Mouse (Mus musculus): Measurements from ENCODE around the gene Pir. TPM values are rescaled to one million over a fixed set of nuclear protein-coding genes. Genes with fewer than 3 reads are reported as not detected.

Gene Pir
- polyA plus RNA-seq, 1 experiment, result not detected

- no peak for TF ChIP-seq POLR2A (IDR thresholded peaks at IDR 0.05; ENCODE audit: insufficient read depth, low read depth, low read length)
- no peak for TF ChIP-seq CTCF (IDR thresholded peaks at IDR 0.05; ENCODE audit: insufficient read depth, low read depth, low read length)
- no peak overlapping the region for H3K4me3 ChIP-seq (ENCODE audit: insufficient read depth, low read depth, low read length)
- H3K27ac ChIP-seq (ENCODE audit: insufficient read depth, low read depth, low read length), result no peak overlapping the region
- 52% methylated on average over 1 of the region's 1 CpGs for WGBS
- H3K4me1 ChIP-seq (ENCODE audit: control insufficient read depth, insufficient read depth, low read length), result peaks cover 4% of the 10 kb centered on the region; the same call in 1 of the 2 replicates
Observed at GRCm38 (mm10) chrX:164264861-164265260, 4.3 kb upstream of the Pir start.

DNA sequence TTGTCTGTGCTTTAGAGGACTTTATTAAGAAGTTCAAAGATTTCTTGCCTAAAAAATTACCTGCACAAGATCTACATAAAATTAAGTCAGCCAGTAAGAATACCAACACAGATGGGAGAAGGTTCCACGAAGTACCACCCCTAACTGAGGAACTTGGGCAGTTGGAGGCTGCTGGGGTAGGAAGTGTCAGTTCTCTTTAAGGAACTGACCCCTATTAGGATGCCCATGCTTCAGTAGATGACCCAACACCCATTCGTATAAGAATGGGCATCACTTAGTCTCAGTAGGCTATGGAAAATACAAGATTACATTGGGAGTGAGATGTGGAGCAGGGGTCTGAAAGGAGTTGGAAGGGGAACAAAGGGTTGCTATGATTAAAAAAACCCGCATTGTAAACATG is 1.4 kb downstream of the Pir start:
- Histone ChIP-seq H3K4me3 (ENCODE audit: insufficient read depth, low read depth, low read length) (no peak overlapping the region), H3K4me1 (ENCODE audit: control insufficient read depth, insufficient read depth, low read length) (peaks cover 4% of the 10 kb centered on the region; the same call in 1 of the 2 replicates), H3K27ac (ENCODE audit: insufficient read depth, low read depth, low read length) (no peak overlapping the region)
- 93% methylated on average over 3 of the region's 3 CpGs for WGBS
- TF ChIP-seq CTCF (IDR thresholded peaks at IDR 0.05; ENCODE audit: insufficient read depth, low read depth, low read length), result no peak
- TF ChIP-seq POLR2A (IDR thresholded peaks at IDR 0.05; ENCODE audit: insufficient read depth, low read depth, low read length), result no peak

DNA sequence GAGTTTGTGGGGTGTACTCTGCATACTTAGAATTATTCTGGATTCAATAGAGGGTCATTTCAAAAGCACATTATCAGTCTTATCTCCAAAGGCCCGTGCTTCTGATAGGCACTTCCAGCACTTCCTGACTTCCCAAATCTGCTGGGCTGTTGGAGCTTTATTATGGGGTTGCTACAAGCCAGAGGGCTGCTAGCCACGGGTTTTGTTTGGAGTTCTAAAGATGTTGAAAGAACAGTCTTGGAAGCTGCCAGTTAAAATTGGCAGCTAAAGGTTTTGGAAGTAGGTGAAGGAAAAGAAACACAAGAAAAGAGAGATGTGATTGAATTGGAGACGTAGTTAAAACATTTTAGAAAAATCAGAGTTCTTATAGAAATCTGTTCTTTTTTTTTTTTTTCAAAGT is 6.4 kb downstream of the Pir start:
- H3K27ac ChIP-seq (ENCODE audit: insufficient read depth, low read depth, low read length), result no peak overlapping the region
- 46% methylated on average over 3 of the region's 3 CpGs for WGBS
- no peaks in the 10 kb centered on the region for H3K4me1 ChIP-seq (ENCODE audit: control insufficient read depth, insufficient read depth, low read length)
- TF ChIP-seq CTCF (IDR thresholded peaks at IDR 0.05; ENCODE audit: insufficient read depth, low read depth, low read length) (no peak), POLR2A (IDR thresholded peaks at IDR 0.05; ENCODE audit: insufficient read depth, low read depth, low read length) (no peak)
- H3K4me3 ChIP-seq (ENCODE audit: insufficient read depth, low read depth, low read length), result no peak overlapping the region

DNA sequence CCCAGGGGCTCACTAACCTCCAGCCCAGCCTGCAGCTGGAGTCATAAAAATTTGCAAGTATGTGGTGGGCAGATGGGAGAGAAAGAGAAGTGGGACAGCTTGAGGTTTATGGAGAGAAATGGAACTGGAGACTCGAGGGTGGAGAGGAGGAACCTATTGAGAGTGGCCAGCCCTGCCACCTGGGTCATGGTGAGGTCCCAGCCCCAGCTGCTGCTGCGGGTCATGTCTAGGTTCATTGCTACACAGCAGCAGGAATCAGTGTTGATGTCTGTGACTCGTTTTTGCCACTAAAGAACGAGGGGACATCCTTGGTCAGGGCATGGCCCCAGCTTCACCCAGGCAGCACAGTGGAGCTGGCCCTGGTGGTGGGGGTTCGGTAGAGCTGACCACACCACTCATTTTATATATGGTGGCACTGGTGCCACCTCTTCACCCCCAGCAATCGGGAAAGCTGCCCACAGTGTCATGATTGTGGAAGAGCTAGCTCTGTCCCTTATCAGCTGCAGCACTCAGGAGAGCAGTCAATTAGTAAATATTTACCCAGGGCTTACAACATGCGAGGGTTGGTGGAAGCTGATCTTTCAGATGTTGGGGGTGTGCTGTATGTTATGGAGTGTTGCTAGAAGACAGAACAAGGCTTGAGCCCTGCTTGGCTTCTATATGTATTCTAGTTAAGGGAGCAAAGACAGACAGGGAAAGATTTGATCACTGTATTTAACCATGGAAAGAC is 11.9 kb downstream of the Pir start:
- H3K27ac ChIP-seq (ENCODE audit: insufficient read depth, low read depth, low read length), result no peak overlapping the region
- H3K4me1 ChIP-seq (ENCODE audit: control insufficient read depth, insufficient read depth, low read length), result no peaks in the 10 kb centered on the region
- WGBS, result 76% methylated on average over 7 of the region's 7 CpGs
- no peak for TF ChIP-seq POLR2A (IDR thresholded peaks at IDR 0.05; ENCODE audit: insufficient read depth, low read depth, low read length)
- no peak overlapping the region for H3K4me3 ChIP-seq (ENCODE audit: insufficient read depth, low read depth, low read length)

DNA sequence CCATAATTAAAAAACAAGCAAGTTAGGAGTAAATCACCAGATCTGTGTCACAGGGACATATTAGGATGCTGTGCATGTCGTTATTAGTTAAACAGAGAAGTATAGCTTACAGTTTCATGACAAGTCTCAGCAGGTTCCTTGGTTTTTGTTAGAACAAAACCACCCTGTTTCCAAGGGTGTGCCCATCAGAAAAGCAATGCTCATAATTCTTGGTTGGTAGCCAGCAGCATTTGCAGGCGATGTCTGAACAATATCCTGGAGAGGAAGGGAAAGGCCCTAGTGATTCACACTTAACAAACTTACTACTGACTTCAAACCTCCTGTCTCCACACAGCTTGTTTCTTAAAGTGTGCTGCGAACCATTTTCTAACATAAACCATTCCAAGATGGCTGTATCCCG is 14.6 kb downstream of the Pir start:
- no peak for TF ChIP-seq POLR2A (IDR thresholded peaks at IDR 0.05; ENCODE audit: insufficient read depth, low read depth, low read length)
- no peak for TF ChIP-seq CTCF (IDR thresholded peaks at IDR 0.05; ENCODE audit: insufficient read depth, low read depth, low read length)
- H3K27ac ChIP-seq (ENCODE audit: insufficient read depth, low read depth, low read length), result no peak overlapping the region
- no peak overlapping the region for H3K4me3 ChIP-seq (ENCODE audit: insufficient read depth, low read depth, low read length)
- no peaks in the 10 kb centered on the region for H3K4me1 ChIP-seq (ENCODE audit: control insufficient read depth, insufficient read depth, low read length)
- WGBS, result 79% methylated on average over 4 of the region's 4 CpGs

- Histone ChIP-seq H3K27ac (ENCODE audit: insufficient read depth, low read depth, low read length) (no peak overlapping the region), H3K4me1 (ENCODE audit: control insufficient read depth, insufficient read depth, low read length) (no peaks in the 10 kb centered on the region), H3K4me3 (ENCODE audit: insufficient read depth, low read depth, low read length) (no peak overlapping the region)
- whole genome bisulfite sequencing, result 66% methylated on average over 3 of the region's 3 CpGs
- TF ChIP-seq CTCF (IDR thresholded peaks at IDR 0.05; ENCODE audit: insufficient read depth, low read depth, low read length) (no peak), POLR2A (IDR thresholded peaks at IDR 0.05; ENCODE audit: insufficient read depth, low read depth, low read length) (no peak)
Observed at GRCm38 (mm10) chrX:164287077-164287476, 17.9 kb downstream of the Pir start.

GRCm38 (mm10) chrX:164291147-164291546 is 22.0 kb downstream of the Pir start:
- H3K4me3 ChIP-seq (ENCODE audit: insufficient read depth, low read depth, low read length), result no peak overlapping the region
- H3K4me1 ChIP-seq (ENCODE audit: control insufficient read depth, insufficient read depth, low read length), result no peaks in the 10 kb centered on the region
- no peak for TF ChIP-seq CTCF (IDR thresholded peaks at IDR 0.05; ENCODE audit: insufficient read depth, low read depth, low read length)
- 65% methylated on average over 5 of the region's 5 CpGs for WGBS
- H3K27ac ChIP-seq (ENCODE audit: insufficient read depth, low read depth, low read length), result no peak overlapping the region

- H3K4me1 ChIP-seq (ENCODE audit: control insufficient read depth, insufficient read depth, low read length), result no peaks in the 10 kb centered on the region
- TF ChIP-seq POLR2A (IDR thresholded peaks at IDR 0.05; ENCODE audit: insufficient read depth, low read depth, low read length), result no peak
- no peak for TF ChIP-seq CTCF (IDR thresholded peaks at IDR 0.05; ENCODE audit: insufficient read depth, low read depth, low read length)
- WGBS, result 51% methylated on average over 2 of the region's 2 CpGs
- no peak overlapping the region for H3K4me3 ChIP-seq (ENCODE audit: insufficient read depth, low read depth, low read length)
- no peak overlapping the region for H3K27ac ChIP-seq (ENCODE audit: insufficient read depth, low read depth, low read length)
Observed at GRCm38 (mm10) chrX:164306250-164306649, 37.1 kb downstream of the Pir start.

DNA sequence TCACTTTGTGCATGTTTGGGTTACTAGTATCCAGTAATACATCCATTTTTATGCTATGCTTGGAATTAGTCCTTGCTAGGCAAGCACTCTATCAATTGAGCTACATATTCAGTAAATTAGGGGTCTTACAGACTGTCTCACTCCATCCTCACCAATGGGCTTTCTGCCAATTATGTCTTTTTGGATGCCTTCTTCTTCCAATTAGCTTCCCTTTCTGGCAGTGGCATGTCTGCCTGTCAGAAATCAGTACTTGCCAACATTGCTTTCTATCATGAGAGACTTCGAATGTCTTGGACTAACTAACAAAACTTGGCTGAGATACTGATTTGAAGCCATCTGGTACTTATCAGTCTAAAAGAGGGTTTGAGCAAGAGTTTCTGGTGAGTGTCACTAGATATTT is 44.7 kb downstream of the Pir start:
- 61% methylated on average over 1 of the region's 1 CpGs for WGBS

DNA sequence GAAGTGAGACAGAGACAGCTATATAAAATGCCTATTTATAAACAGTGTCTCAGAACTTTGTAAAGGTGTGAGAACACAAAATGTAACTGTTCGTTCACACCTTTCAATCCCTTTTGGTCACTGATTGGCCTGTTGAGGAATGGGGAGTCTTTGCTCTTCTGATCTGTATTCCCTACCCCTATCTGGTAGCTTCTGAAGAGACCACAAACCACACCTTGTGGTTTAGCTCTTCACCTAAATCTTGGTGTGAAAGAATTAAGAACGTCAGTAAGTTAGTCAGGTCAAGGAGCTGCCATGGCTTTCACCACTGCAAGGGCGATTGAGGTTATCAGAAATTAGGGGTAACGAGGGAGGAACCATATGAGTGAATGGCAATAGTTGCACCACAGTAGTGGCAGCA is 49.4 kb downstream of the Pir start:
- WGBS, result 94% methylated on average over 4 of the region's 4 CpGs
- Histone ChIP-seq H3K4me1 (ENCODE audit: control insufficient read depth, insufficient read depth, low read length) (no peaks in the 10 kb centered on the region), H3K4me3 (ENCODE audit: insufficient read depth, low read depth, low read length) (no peak overlapping the region), H3K27ac (ENCODE audit: insufficient read depth, low read depth, low read length) (no peak overlapping the region)
- TF ChIP-seq CTCF (IDR thresholded peaks at IDR 0.05; ENCODE audit: insufficient read depth, low read depth, low read length) (no peak), POLR2A (IDR thresholded peaks at IDR 0.05; ENCODE audit: insufficient read depth, low read depth, low read length) (no peak)

More for the DNA sequence above, 44.7 kb downstream of the Pir start:
- no peaks in the 10 kb centered on the region for H3K4me1 ChIP-seq (ENCODE audit: control insufficient read depth, insufficient read depth, low read length)
- H3K4me3 ChIP-seq (ENCODE audit: insufficient read depth, low read depth, low read length), result no peak overlapping the region
- no peak overlapping the region for H3K27ac ChIP-seq (ENCODE audit: insufficient read depth, low read depth, low read length)
- TF ChIP-seq CTCF (IDR thresholded peaks at IDR 0.05; ENCODE audit: insufficient read depth, low read depth, low read length) (no peak), POLR2A (IDR thresholded peaks at IDR 0.05; ENCODE audit: insufficient read depth, low read depth, low read length) (no peak)
